Mouse (Mus musculus) embryo, embryonic 9.5 days (tissue): ENCODE measurements around the gene Paqr4.

Source experiments
- DNase-seq: peaks from one replicate; pipeline ENCODE4 v3.0.0-alpha.2; 2017; ENCODE audit errors: extremely low spot score

Paqr4 gene

GRCm38 (mm10) chr17:23749400-23750191 is 8.9 kb upstream of the Paqr4 start:
- DNase-seq: no peak

GRCm38 (mm10) chr17:23748631-23749391 is 8.1 kb upstream of the Paqr4 start:
- peak; percentile 69 for DNase-seq

DNA sequence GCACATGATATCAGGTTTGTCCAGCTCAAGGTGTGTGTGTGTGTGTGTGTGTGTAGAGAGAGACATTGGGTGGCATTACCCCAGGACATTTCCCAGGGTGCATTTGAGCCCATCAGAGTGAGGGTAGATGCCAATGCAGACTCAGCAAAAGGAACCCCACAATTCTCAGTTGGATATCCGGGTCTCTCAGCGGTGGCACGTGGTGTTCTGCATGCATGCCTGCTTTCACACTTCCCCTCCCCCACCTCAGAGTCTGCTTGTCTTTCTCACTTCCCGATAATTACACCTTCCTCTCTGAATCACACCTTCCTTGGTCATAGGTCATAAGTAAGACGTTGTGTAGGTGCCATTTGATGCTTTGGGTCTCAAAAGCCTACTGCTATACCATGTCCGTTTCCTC is 7.4 kb upstream of the Paqr4 start:
- no peak for DNase-seq

DNA sequence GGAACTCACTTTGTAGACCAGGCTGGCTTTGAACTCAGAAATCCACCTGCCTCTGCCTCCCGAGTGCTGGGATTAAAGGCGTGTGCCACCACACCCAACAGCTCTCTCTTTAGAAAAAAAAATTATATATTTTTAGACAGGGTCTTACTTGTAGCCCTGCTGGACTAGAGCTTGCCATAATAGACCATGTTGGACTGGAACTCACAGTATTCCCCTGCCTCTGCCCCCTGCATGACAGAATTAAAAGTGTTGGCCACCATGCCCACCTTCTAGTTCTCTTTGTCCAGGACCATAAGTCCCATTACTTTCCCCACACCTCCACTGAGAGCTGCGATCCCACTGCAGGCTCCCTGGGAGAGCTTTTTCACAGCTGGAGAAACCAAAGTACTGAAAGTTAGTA is 6.8 kb upstream of the Paqr4 start:
- no peak for DNase-seq

DNA sequence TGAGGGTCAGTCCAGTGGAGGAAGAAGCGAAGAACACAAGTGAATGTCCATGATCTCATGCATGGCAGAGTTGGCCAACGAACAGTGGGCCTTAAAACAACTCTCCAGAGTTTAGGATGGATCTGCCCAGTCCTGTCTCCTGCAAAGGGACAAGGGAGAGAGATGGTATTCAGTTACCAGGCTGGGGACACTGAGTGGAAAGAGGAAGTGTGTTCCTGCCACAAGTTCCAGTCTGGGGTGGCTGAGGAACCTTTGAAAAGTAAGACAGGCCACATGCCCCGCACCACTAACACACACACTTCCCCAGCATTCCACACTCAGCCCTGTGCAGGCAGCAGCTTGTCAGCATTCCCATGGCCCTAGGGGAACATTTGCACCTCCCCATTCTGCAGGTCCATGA is 6.1 kb upstream of the Paqr4 start:
- no peak for DNase-seq

DNA sequence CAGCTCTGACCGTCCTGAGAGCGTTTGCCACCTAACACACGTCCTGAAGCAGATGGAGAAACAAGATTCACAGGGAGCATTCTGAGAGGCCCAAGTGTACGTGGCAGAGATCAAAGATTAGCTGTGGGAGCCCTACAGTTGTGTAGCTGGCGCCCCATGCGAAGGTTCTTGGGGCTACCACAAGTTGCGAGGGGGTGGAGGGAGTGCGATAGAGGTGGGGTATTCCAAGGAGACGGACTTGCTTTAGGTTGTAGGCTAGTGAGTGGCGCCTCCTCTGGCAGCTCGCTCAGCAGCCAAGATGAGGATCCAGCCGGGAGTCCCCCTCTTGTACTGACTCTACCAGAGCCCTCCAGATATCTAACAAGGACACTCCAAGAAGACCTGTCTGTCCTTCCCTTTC is 5.6 kb upstream of the Paqr4 start:
- peak; percentile 43 for DNase-seq

- peak; percentile 29 for DNase-seq
These were observed 4.9 kb upstream of the Paqr4 start, which contains the start of gene Kremen2 for GRCm38 (mm10) chr17:23745301-23746251. Gene Kremen2 (minus strand): TSS chr17:23745833.

- DNase-seq: peak; percentile 16
These were observed 4.0 kb upstream of the Paqr4 start for GRCm38 (mm10) chr17:23744651-23745050.

DNA sequence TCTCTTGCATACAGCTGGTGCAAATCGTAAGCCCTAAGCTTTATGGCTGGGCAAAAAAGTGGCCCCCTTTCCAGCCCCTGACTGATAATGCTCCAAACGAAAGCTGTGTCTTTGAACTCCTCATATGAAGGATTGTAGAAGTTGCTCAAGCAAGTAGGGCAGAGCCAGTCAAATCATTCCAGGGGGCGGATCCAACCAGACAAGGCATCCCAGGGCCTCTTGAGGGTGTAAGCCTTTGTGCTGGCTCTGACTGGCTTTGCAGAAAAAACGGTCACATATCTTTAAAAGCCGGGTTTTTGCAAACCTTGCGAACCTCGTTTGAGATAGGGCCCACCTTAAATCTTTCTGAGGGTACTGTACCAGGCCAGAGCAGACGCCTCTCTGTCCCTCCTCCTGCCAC is 3.4 kb upstream of the Paqr4 start:
- no peak for DNase-seq

GRCm38 (mm10) chr17:23742941-23743340 is 2.3 kb upstream of the Paqr4 start:
- DNase-seq: no peak

DNA sequence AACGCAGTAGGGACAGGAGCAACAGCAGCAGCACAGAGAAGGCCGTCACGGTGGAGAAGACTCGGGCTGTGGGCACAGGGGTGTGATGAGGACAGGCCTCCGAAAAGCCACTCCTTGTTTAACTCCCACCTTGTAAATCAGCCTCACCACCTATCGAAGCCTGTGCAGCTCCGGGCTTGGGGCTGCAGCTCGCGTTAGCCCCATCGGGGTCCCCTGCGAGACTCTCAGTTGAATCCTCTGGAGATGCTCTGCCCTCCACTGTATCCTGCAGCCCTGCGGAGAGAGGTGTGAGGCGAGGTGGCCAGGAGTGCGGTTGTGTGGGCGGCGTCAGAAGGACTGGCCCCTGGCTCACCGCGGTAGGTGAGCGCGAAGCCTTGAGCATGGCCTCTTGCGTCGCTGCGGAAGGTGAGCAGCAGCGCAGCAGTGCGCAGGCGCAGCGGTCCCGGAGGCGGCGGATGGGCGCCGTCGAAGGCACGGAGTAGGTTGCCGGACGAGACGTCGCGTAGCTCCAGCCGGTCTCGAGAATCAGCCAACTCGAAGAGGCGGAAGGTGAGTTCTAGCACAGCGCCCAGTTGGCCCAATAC is 1.6 kb upstream of the Paqr4 start:
- DNase-seq: peak; percentile 15

- no peak for DNase-seq
These were observed 917 bp upstream of the Paqr4 start for GRCm38 (mm10) chr17:23741359-23742209.

GRCm38 (mm10) chr17:23740136-23740584 is 507 bp downstream of the Paqr4 start:
- peak; percentile 87 for DNase-seq

- DNase-seq: peak; percentile 45
These were observed 1.2 kb downstream of the Paqr4 start for GRCm38 (mm10) chr17:23739202-23740135.

- no peak for DNase-seq
These were observed 1.8 kb downstream of the Paqr4 start for GRCm38 (mm10) chr17:23738836-23739201.

DNA sequence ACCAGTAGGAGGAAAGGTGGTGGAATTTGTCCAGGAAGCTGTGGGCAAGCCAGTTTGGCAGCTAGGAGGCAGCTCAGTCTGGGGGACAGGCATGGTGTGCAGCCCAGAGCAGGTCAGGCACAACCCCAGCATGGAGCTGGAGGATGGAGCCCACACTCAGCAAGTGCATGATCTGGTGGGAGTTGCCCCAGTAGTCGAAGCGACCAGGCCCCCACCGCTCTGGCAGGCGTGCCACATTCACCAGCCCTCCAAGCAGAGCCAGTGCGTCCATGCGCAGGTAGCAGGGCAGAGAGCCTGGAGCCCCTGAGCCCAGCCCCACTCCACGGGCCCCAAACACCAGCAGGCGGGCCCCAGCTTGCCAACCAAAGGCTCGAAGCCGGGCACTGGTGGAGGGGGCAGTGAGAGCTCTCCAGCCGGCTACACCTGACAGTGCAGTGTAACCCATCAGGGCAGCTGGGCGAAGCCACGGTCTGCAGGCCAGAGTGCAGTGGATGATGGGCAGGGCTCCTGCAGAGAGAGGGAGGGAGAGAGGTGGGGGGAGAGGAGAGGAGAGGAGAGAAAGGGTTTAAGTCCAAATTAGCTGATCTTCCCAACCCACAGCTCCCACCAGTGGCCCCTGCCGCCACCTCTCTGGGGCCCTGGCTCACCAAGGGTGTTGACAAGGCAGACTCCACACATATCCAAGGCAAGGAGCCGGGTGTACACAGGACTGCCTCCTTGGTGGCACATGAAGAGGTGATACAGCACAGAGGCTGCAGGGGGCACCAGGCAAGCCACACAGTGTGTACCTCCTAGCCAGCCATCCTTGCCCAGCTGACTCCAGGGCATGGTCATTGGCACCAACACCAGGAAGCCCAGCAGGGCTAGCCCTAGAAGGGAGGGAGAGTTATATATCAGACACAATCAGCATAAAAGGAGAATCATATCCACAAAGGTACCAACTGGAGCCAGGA is 2.9 kb downstream of the Paqr4 start:
- no peak for DNase-seq

DNA sequence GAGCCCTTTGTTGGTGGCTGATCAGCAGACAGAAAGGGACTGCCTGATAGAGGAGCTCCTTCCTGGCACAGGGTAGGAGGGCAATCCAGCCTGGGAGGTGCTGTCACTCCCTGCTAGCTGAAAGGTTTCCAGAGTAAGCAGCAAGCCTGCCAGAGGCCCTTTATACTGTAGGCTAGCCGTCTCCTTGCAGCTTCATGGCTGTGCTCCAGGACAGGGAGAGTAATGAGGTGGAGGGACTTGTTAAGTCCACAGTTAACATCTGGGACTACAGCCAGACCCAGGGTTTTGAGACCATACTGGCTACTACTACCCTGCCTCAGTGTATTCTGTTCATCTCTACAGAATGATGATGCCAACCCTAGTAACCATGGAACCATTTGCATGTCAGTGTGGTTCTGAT is 6.3 kb downstream of the Paqr4 start:
- no peak for DNase-seq

DNA sequence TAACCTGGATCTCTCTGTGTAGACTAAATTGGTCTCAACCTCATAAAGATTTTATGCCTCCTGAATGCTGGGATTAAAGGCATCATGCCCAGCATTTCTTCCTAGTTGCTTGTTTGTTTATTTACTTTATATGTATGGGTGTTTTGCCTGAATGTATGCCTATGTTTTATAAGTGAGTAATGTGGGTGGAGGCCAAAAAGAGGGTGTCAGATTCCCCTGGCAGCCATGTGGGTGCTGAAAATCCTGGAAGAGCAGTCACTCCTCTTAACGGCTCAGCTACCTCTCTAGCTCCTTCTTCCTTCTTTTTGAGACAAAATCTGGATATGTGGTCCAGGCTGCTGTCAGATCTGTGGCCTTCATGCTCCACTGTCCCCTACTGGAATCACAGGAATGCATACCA is 10.2 kb downstream of the Paqr4 start:
- no peak for DNase-seq
